Mouse (Mus musculus) ES-Bruce4 (cell line): ENCODE results near the gene Sel1l3.

ENCODE experiments used
- CTCF ChIP-seq: IDR thresholded peaks from one replicate; pipeline ENCODE4 v1.8.1; 2011; ENCODE audit warnings: low read depth, low read length
- POLR2A ChIP-seq: IDR thresholded peaks from one replicate; pipeline ENCODE4 v1.8.1; 2011; ENCODE audit warnings: low read length; ENCODE audit not compliant: insufficient read depth

DNA sequence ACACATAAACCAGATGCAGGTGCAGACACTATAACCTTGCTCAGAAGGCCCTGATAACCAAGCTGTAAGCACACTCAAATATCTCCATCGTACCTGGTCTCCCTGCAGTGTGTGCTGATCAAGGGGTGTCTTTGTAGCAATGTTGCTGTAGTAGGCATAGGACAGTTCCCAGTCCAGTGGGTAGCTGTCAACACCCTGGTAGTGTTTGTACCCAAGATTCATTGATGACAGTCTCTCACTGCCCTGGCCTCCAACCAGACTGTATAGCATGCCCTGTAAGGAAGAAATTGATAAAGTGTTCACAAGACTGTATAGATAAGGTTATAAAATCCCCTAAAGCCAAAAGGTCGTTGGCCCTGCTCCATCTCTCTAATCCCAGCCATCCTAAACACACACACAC lies 59.6 kb downstream of the Sel1l3 start:
- TF ChIP-seq POLR2A: no peak
- TF ChIP-seq CTCF: no peak
